Mouse (Mus musculus) bone marrow macrophage, adult 2 months (primary cell): Measurements from ENCODE around the gene Htr2b.

Experiments used
- CTCF ChIP-seq: IDR thresholded peaks from 2 replicates; pipeline ENCODE4 v1.5.1; 2012; ENCODE audit warnings: low read depth, mild to moderate bottlenecking, low read length, moderate library complexity
- POLR2A ChIP-seq: IDR thresholded peaks from 2 replicates; pipeline ENCODE4 v1.6.1; 2012; ENCODE audit warnings: mild to moderate bottlenecking, low read depth, low read length, borderline replicate concordance

- TF ChIP-seq POLR2A (no peak), CTCF (peak; percentile 21; the same call in 1 of the 2 replicates)
Measured at GRCm38 (mm10) chr1:86064271-86064991, 47.3 kb downstream of the Htr2b start, which contains the start of gene Psmd1.
